Mouse (Mus musculus): Measurements from ENCODE around the gene 1700014D04Rik. TPM values are rescaled to one million over a fixed set of nuclear protein-coding genes. Genes with fewer than 3 reads are reported as not detected.

1700014D04Rik gene
- polyA plus RNA-seq, 1 experiment from 2014 or later = not detected

DNA sequence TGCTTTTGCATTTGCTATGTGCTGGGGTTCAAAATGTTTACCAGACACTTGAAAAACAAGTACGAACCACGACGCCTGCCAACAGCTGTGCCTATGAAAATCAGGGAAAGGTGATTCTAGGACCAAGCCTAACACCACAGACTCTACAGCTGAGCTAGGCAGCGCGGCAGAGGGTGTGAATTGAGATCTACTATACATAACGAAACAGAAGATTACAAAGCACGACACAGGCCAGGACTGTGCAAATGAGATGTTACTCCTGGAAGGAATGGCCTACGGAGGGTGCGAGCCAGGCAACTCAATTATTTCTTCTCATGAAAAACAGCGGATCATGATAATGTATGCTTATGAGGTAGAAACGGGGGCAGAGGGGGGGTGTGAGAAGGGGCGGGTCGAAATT is 22.0 kb upstream of the 1700014D04Rik start:
- Histone ChIP-seq H3K4me1 (replicated peaks) (peaks cover 78% of the 10 kb centered on the region), H3K4me3 (replicated peaks) (peak overlapping the region; percentile 92), H3K9me3 (replicated peaks) (no peaks in the 10 kb centered on the region), H3K9ac (peak overlapping the region; percentile 99), H3K4me2 (peak overlapping the region; percentile 83), H3K27ac (peak overlapping the region; percentile 100), H3K36me3 (peaks cover 55% of the 10 kb centered on the region), H3K27me3 (no peaks in the 10 kb centered on the region)
- ATAC-seq (ENCODE audit: low read depth) (no peak), DNase-seq (peak; percentile 33)
- 14% methylated on average over 13 of the region's 13 CpGs for WGBS (ENCODE audit: insufficient replicate concordance)

DNA sequence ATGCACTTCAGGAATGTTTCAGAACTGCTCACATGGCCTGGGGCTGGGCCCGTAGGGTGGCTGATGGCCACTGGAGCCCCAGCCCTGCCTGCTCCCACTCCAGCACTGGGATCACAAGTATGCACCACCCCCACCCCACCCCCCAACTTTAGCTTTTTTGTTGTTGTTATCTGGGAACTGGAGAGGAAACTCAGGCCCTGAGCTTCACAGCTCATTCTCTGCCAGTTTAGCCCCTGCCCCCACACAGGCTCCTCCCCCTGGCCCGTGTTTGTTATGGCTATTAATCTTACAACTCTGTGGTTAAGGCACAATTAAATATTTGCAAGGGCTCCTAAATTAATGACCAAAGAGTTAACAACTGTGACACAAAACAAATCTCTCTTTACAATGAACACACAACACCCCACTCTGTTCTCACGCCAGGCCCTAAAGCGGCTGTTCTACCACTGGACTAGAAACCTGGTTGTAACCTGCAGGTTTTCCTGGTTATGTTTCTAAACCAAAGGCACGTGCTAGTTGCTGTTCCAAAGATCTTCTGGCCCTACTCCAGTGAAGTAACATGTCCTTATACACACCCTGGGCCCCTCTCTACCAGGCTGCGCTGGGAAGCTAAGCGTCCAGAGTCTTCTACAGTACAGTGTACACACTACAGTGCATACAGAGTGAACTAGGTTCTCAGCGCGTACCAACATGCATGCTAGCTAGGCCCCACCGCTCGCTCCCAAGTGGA is 20.4 kb upstream of the 1700014D04Rik start:
- ATAC-seq (ENCODE audit: low read depth) = no peak
- 63% methylated on average over 11 of the region's 11 CpGs for WGBS (ENCODE audit: insufficient replicate concordance)
- peaks cover 78% of the 10 kb centered on the region for H3K4me1 ChIP-seq (replicated peaks)

DNA sequence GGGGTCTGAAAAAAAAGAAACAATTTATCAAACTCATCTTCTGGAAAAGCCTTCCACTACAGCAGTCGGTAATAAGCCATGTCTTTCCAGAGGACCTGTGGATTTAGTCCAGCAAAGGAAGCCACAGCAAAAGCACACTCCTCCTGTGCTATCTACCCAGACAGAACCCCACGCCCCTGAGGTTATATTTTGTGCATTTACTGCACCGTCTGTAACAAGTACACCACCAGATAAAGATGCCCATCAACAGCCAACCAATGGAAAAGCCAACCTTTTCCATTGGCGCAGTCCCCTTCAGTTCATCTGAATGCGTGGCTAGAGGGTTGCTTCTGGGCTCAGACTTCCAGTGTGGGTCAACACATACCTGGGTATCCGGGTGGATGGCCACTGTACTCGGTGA is 16.2 kb upstream of the 1700014D04Rik start:
- WGBS (ENCODE audit: insufficient replicate concordance) = 43% methylated on average over 7 of the region's 7 CpGs
- Histone ChIP-seq H3K4me2 (peak overlapping the region; percentile 55), H3K9me3 (replicated peaks) (no peaks in the 10 kb centered on the region), H3K27ac (peak overlapping the region; percentile 87), H3K4me1 (replicated peaks) (peaks cover 74% of the 10 kb centered on the region), H3K27me3 (no peaks in the 10 kb centered on the region), H3K36me3 (peaks cover 92% of the 10 kb centered on the region), H3K9ac (peak overlapping the region; percentile 57), H3K4me3 (replicated peaks) (peak overlapping the region; percentile 8; the same call in 1 of the 2 replicates)
- DNase-seq = peak; percentile 59
- peak; percentile 86 for ATAC-seq (ENCODE audit: low read depth)

More for the DNA sequence above, 20.4 kb upstream of the 1700014D04Rik start:
- Histone ChIP-seq H3K36me3 (peaks cover 55% of the 10 kb centered on the region), H3K27ac (peak overlapping the region; percentile 100), H3K9ac (peak overlapping the region; percentile 99), H3K9me3 (replicated peaks) (no peaks in the 10 kb centered on the region), H3K4me2 (peak overlapping the region; percentile 83), H3K27me3 (no peaks in the 10 kb centered on the region), H3K4me3 (replicated peaks) (peak overlapping the region; percentile 92)
- DNase-seq = peak; percentile 19

DNA sequence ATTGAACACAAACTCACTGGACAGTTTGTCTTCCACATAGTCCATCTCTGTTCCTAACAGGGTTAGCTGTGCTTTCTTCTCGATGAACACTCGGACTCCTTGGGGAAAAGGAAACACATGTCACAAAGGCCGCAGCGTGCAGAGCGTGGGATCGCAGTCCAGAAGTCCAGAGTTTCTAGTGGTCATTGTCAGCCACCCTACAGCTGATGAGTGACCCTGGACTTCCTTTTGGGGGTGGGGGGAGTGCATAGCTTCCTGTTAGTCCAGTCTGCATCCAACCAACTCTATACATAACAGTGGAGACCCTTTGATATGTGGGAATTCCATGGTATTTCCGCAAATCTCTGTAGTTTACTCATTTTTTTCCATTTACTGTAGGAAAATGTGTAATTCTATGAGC is 10.4 kb upstream of the 1700014D04Rik start:
- ATAC-seq (ENCODE audit: low read depth) (no peak), DNase-seq (no peak)
- no peak overlapping the region for H3K27ac ChIP-seq
- no peak overlapping the region for H3K4me2 ChIP-seq
- no peak overlapping the region for H3K9ac ChIP-seq
- H3K36me3 ChIP-seq = peaks cover 82% of the 10 kb centered on the region
- WGBS (ENCODE audit: insufficient replicate concordance) = 93% methylated on average over 7 of the region's 7 CpGs
- no peak overlapping the region for H3K4me3 ChIP-seq (replicated peaks)
- H3K27me3 ChIP-seq = no peaks in the 10 kb centered on the region
- no peaks in the 10 kb centered on the region for H3K9me3 ChIP-seq (replicated peaks)
- peaks cover 24% of the 10 kb centered on the region for H3K4me1 ChIP-seq (replicated peaks)

- 0 out of 2 replicates have a peak, but pooled peaks cover 3% of the 10 kb centered on the region for H3K4me1 ChIP-seq (replicated peaks)
- H3K9me3 ChIP-seq (replicated peaks) = no peaks in the 10 kb centered on the region
- H3K4me3 ChIP-seq (replicated peaks) = no peak overlapping the region
- WGBS (ENCODE audit: insufficient replicate concordance) = 69% methylated on average over 12 of the region's 12 CpGs
- no peak for DNase-seq
- H3K27ac ChIP-seq = no peak overlapping the region
- H3K27me3 ChIP-seq = no peaks in the 10 kb centered on the region
- ATAC-seq (ENCODE audit: low read depth) = no peak
- H3K36me3 ChIP-seq = peaks cover 21% of the 10 kb centered on the region
- no peak overlapping the region for H3K4me2 ChIP-seq
- no peak overlapping the region for H3K9ac ChIP-seq
Measured at GRCm38 (mm10) chr13:59750310-59750709, 3.8 kb upstream of the 1700014D04Rik start.

- 74% methylated on average over 6 of the region's 6 CpGs for WGBS (ENCODE audit: insufficient replicate concordance)
- no peak for ATAC-seq (ENCODE audit: low read depth)
Measured at GRCm38 (mm10) chr13:59746164-59746563, 388 bp downstream of the 1700014D04Rik start.

GRCm38 (mm10) chr13:59745462-59745861 is 1.1 kb downstream of the 1700014D04Rik start:
- H3K27me3 ChIP-seq = no peaks in the 10 kb centered on the region
- H3K27ac ChIP-seq = no peak overlapping the region
- H3K4me2 ChIP-seq = no peak overlapping the region
- H3K4me1 ChIP-seq (replicated peaks) = peaks cover 12% of the 10 kb centered on the region
- H3K9me3 ChIP-seq (replicated peaks) = no peaks in the 10 kb centered on the region
- no peak overlapping the region for H3K9ac ChIP-seq
- ATAC-seq (ENCODE audit: low read depth) (no peak), DNase-seq (no peak)
- H3K4me3 ChIP-seq (replicated peaks) = no peak overlapping the region
- 50% methylated on average over 6 of the region's 6 CpGs for WGBS (ENCODE audit: insufficient replicate concordance)
- no peaks in the 10 kb centered on the region for H3K36me3 ChIP-seq

More at GRCm38 (mm10) chr13:59746164-59746563, 388 bp downstream of the 1700014D04Rik start:
- H3K36me3 ChIP-seq = no peaks in the 10 kb centered on the region
- no peaks in the 10 kb centered on the region for H3K27me3 ChIP-seq
- no peak overlapping the region for H3K4me3 ChIP-seq (replicated peaks)
- H3K4me1 ChIP-seq (replicated peaks) = peaks cover 5% of the 10 kb centered on the region
- no peak overlapping the region for H3K9ac ChIP-seq
- H3K4me2 ChIP-seq = no peak overlapping the region
- DNase-seq = no peak
- no peak overlapping the region for H3K27ac ChIP-seq
- H3K9me3 ChIP-seq (replicated peaks) = no peaks in the 10 kb centered on the region

DNA sequence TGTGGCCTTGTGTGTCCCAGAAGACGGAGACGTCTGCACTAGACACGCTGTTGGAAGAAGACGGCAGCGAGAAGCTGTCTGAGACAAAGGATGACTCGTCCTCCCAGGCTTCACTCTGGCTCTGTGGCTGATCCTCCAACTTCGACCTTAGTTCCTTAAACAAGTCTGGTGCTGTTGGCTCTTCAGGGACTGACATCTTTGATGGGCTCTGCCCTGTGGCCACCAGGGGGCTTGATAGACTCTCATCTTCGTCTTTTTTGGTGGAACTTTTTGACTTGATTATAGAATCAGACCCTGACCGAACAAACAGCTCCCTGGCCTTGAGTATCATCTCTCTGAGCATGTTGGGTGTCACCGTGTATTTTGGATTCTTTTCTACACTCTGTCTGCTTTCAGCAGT is 4.9 kb downstream of the 1700014D04Rik start:
- H3K9ac ChIP-seq = no peak overlapping the region
- no peak overlapping the region for H3K27ac ChIP-seq
- WGBS (ENCODE audit: insufficient replicate concordance) = 47% methylated on average over 10 of the region's 10 CpGs
- H3K36me3 ChIP-seq = no peaks in the 10 kb centered on the region
- no peaks in the 10 kb centered on the region for H3K27me3 ChIP-seq
- no peak overlapping the region for H3K4me3 ChIP-seq (replicated peaks)
- H3K9me3 ChIP-seq (replicated peaks) = no peaks in the 10 kb centered on the region
- no peak overlapping the region for H3K4me2 ChIP-seq
- ATAC-seq (ENCODE audit: low read depth) (no peak), DNase-seq (no peak)
- H3K4me1 ChIP-seq (replicated peaks) = peaks cover 50% of the 10 kb centered on the region

- Histone ChIP-seq H3K4me1 (replicated peaks) (peaks cover 56% of the 10 kb centered on the region), H3K27me3 (no peaks in the 10 kb centered on the region), H3K9ac (no peak overlapping the region), H3K27ac (peak overlapping the region; percentile 97; the same call in 1 of the 2 replicates), H3K36me3 (no peaks in the 10 kb centered on the region), H3K9me3 (replicated peaks) (no peaks in the 10 kb centered on the region), H3K4me2 (no peak overlapping the region), H3K4me3 (replicated peaks) (no peak overlapping the region)
- WGBS (ENCODE audit: insufficient replicate concordance) = 81% methylated on average over 11 of the region's 11 CpGs
- ATAC-seq (ENCODE audit: low read depth) = no peak
- DNase-seq = no peak
Measured at GRCm38 (mm10) chr13:59741096-59741495, 5.5 kb downstream of the 1700014D04Rik start.

DNA sequence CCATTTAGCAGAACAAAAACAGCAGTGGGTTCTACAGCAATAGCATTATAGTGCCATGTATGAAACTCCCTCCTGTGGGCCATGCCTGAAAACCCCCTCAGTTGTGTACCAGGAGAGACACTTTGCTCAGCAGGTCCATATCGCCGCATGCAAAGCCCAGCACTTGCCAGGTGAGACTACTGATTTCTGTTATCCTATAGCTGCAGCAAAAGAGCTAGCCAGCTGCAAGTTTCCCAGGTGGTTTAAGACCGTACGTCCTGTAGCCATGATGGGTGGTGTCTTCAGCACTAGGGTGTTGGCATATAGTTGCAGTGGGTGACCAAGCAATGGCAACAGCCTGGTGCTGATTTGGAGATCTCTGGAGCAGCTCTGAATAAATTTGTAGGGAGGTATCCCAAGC is 7.2 kb downstream of the 1700014D04Rik start:
- H3K36me3 ChIP-seq = no peaks in the 10 kb centered on the region
- no peaks in the 10 kb centered on the region for H3K27me3 ChIP-seq
- 27% methylated on average over 4 of the region's 4 CpGs for WGBS (ENCODE audit: insufficient replicate concordance)
- H3K9ac ChIP-seq = peak overlapping the region; percentile 73
- H3K9me3 ChIP-seq (replicated peaks) = no peaks in the 10 kb centered on the region
- H3K4me2 ChIP-seq = peak overlapping the region; percentile 55
- DNase-seq = peak; percentile 80
- peak; percentile 75 for ATAC-seq (ENCODE audit: low read depth)
- no peak overlapping the region for H3K4me3 ChIP-seq (replicated peaks)
- peak overlapping the region; percentile 97 for H3K27ac ChIP-seq
- H3K4me1 ChIP-seq (replicated peaks) = peaks cover 73% of the 10 kb centered on the region

GRCm38 (mm10) chr13:59738455-59738854 is 8.1 kb downstream of the 1700014D04Rik start:
- peak overlapping the region; percentile 97 for H3K27ac ChIP-seq
- H3K4me1 ChIP-seq (replicated peaks) = peaks cover 82% of the 10 kb centered on the region
- H3K9me3 ChIP-seq (replicated peaks) = no peaks in the 10 kb centered on the region
- no peaks in the 10 kb centered on the region for H3K27me3 ChIP-seq
- H3K4me2 ChIP-seq = peak overlapping the region; percentile 55
- H3K36me3 ChIP-seq = no peaks in the 10 kb centered on the region
- ATAC-seq (ENCODE audit: low read depth) (peak; percentile 89), DNase-seq (peak; percentile 72)
- H3K9ac ChIP-seq = peak overlapping the region; percentile 73
- WGBS (ENCODE audit: insufficient replicate concordance) = 34% methylated on average over 2 of the region's 2 CpGs
- peak overlapping the region; percentile 12 for H3K4me3 ChIP-seq (replicated peaks)

DNA sequence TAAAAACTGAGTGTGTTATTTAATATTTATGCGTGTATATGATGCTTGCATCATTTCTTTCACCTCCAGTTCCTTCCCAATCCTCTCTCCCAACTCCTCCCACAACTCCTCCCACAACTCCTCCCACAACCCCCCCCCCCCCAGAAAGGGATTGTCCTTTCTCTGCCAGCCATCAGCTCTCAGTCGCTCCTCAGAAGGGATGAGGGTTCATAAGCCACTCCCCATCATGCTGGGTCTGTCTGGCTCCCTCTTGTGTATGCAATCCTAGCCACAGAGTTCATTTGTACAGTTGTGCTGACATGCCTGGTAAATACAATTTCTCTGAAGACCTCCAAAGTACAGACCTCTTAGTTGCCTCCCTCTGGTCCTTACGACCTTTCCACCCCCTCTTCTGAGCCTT is 11.4 kb downstream of the 1700014D04Rik start:
- peak overlapping the region; percentile 97 for H3K27ac ChIP-seq
- ATAC-seq (ENCODE audit: low read depth) (peak; percentile 13; the same call in 1 of the 2 replicates), DNase-seq (no peak)
- H3K4me1 ChIP-seq (replicated peaks) = peaks cover 93% of the 10 kb centered on the region
- WGBS (ENCODE audit: insufficient replicate concordance) = 30% methylated on average over 3 of the region's 3 CpGs
- H3K9ac ChIP-seq = peak overlapping the region; percentile 46
- H3K27me3 ChIP-seq = 0 out of 2 replicates have a peak, but pooled peaks cover 2% of the 10 kb centered on the region
- peak overlapping the region; percentile 54 for H3K4me2 ChIP-seq
- H3K9me3 ChIP-seq (replicated peaks) = no peaks in the 10 kb centered on the region
- H3K36me3 ChIP-seq = no peaks in the 10 kb centered on the region
- H3K4me3 ChIP-seq (replicated peaks) = no peak overlapping the region
